Mouse (Mus musculus) erythroblast, embryonic 14.5 days (primary cell): Measurements from ENCODE around the gene Rock2.

Source experiments
- GATA1 ChIP-seq: IDR thresholded peaks from 2 replicates; pipeline ENCODE4 v1.6.1; 2012; ENCODE audit warnings: low read length, inconsistent platforms, mixed read lengths
- TAL1 ChIP-seq: IDR thresholded peaks from 3 replicates; pipeline ENCODE4 v1.6.1; 2012; ENCODE audit warnings: low read length, inconsistent platforms, mixed read lengths

- no peak for TF ChIP-seq GATA1
- no peak for TF ChIP-seq TAL1
Measured at GRCm38 (mm10) chr12:17033464-17033841, 138.8 kb downstream of the Rock2 start.
